Mouse (Mus musculus) hindbrain, postnatal 0 days (tissue): ENCODE results near the gene Nfkbie. TPM values are rescaled to one million over a fixed set of nuclear protein-coding genes. Genes with fewer than 3 reads are reported as not detected.

Experiments
- ATAC-seq: fragments of 200-750 bp; cut with Nextera tagmentation; 2 replicates; pipeline ENCODE4 v1.8.0; 2017; ENCODE audit warnings: mild to moderate bottlenecking, moderate TSS enrichment, moderate library complexity
- DNase-seq: peaks from one replicate; pipeline ENCODE4 v3.0.0-alpha.2; 2015; ENCODE audit warnings: low spot score
- H3K27ac ChIP-seq: fragments of 300-500 bp; sonication (generic); 2 replicates; pipeline ENCODE4 v1.5.1; 2014; ENCODE audit warnings: mild to moderate bottlenecking
- H3K27me3 ChIP-seq: fragments of 300-500 bp; sonication (generic); 2 replicates; pipeline ENCODE4 v1.6.1; 2014; ENCODE audit warnings: low read length, mixed read lengths; ENCODE audit not compliant: insufficient read depth
- H3K36me3 ChIP-seq: fragments of 300-500 bp; sonication (generic); 2 replicates; pipeline ENCODE4 v1.6.1; 2014; ENCODE audit warnings: low read length, mixed read lengths; ENCODE audit not compliant: insufficient read depth
- H3K4me1 ChIP-seq: fragments of 300-500 bp; sonication (generic); 2 replicates; pipeline ENCODE4 v1.6.1; 2014; ENCODE audit warnings: antibody characterized with exemption, low read length, mixed read lengths; ENCODE audit not compliant: insufficient read depth
- H3K4me2 ChIP-seq: fragments of 300-500 bp; sonication (generic); 2 replicates; pipeline ENCODE4 v1.6.1; 2014; ENCODE audit warnings: low read depth, mild to moderate bottlenecking, low read length, moderate library complexity, mixed read lengths
- H3K4me3 ChIP-seq: fragments of 300-500 bp; sonication (generic); 2 replicates; pipeline ENCODE4 v1.5.1; 2014; ENCODE audit warnings: low read length
- H3K9ac ChIP-seq: fragments of 300-500 bp; sonication (generic); replicated peaks from 2 replicates; pipeline ENCODE4 v1.6.1; 2014; ENCODE audit warnings: mild to moderate bottlenecking, low read length, moderate library complexity, mixed read lengths
- H3K9me3 ChIP-seq: fragments of 300-500 bp; sonication (generic); 2 replicates; pipeline ENCODE4 v1.6.1; 2016; ENCODE audit warnings: low read length, mixed read lengths
- CTCF ChIP-seq: IDR thresholded peaks from 2 replicates; pipeline ENCODE4 v1.5.1; 2016; ENCODE audit warnings: antibody characterized with exemption, control low read depth, low read depth
- WGBS: fragments of 180-500 bp; shearing (Covaris S2); extraction: QIAGEN DNeasy Blood & Tissue Kit; methylation state at CpG from one replicate; pipeline ENCODE4 v1.1.7; 2014; 5-methylcytosine and 5-hydroxymethylcytosine counted together
- polyA plus RNA-seq: library from polyadenylated mRNA; unstranded; fragments of >200 nt; fragmentation: Nextera tagmentation; extraction: Ambion mirVana; gene quantifications from 2 replicates; pipeline ENCODE4 v1.2.1, GENCODE M21; 2015
- total RNA-seq: library from RNA; depleted of rRNA; stranded (reverse); fragments of >200 nt; gene quantifications from 2 replicates; pipeline ENCODE4 v1.2.3, GENCODE M21; 2014; rRNA removed

Gene Nfkbie
- total and polyA plus RNA-seq, 2 experiments from 2014 or later = 5.2 to 7.7 TPM

GRCm38 (mm10) chr17:45602984-45603383, 47.5 kb downstream of the Nfkbie start:
- no peak overlapping the region for H3K9ac ChIP-seq
- no peak overlapping the region for H3K27ac ChIP-seq
- DNase-seq (no peak), ATAC-seq (no peak)
- H3K4me1 ChIP-seq = peaks cover 6% of the 10 kb centered on the region; the same call in 1 of the 2 replicates
- no peaks in the 10 kb centered on the region for H3K9me3 ChIP-seq
- no peak overlapping the region for H3K4me2 ChIP-seq
- no peaks in the 10 kb centered on the region for H3K27me3 ChIP-seq
- H3K36me3 ChIP-seq = no peaks in the 10 kb centered on the region
- 79% methylated on average over 3 of the region's 3 CpGs for WGBS
- no peak for TF ChIP-seq CTCF
- H3K4me3 ChIP-seq = no peak overlapping the region

- Histone ChIP-seq H3K27me3 (no peaks in the 10 kb centered on the region), H3K4me2 (no peak overlapping the region), H3K4me3 (no peak overlapping the region), H3K9me3 (no peaks in the 10 kb centered on the region), H3K27ac (no peak overlapping the region), H3K4me1 (no peaks in the 10 kb centered on the region), H3K36me3 (no peaks in the 10 kb centered on the region), H3K9ac (no peak overlapping the region)
- DNase-seq (no peak), ATAC-seq (no peak)
- 78% methylated on average over 15 of the region's 15 CpGs for WGBS
- no peak for TF ChIP-seq CTCF
These were observed 51.7 kb downstream of the Nfkbie start for GRCm38 (mm10) chr17:45606992-45607879.

DNA sequence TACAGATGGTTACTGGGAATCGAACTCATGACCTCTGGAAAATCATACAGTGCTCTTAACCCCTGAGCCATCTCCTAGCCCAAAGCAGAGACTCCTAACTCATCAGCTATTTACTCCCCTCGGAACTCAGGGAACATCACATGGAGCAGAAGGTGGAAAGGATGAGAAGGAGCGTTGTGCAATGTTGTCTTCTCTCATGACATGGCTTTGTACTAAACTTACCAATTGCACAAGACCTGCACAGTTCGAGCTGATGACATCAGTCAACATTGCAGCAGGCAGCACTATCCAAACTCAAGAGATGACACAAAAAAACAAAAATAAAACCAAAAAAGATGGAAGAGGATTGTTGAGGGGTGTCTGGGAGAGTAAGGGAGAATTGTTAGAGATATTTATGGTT, 52.9 kb downstream of the Nfkbie start:
- H3K9me3 ChIP-seq = no peaks in the 10 kb centered on the region
- ATAC-seq = no peak
- H3K4me1 ChIP-seq = no peaks in the 10 kb centered on the region
- no peak overlapping the region for H3K4me2 ChIP-seq
- no peaks in the 10 kb centered on the region for H3K36me3 ChIP-seq
- no peak overlapping the region for H3K9ac ChIP-seq
- no peak for TF ChIP-seq CTCF
- no peak overlapping the region for H3K4me3 ChIP-seq
- H3K27me3 ChIP-seq = no peaks in the 10 kb centered on the region
- 92% methylated on average over 4 of the region's 4 CpGs for WGBS
- DNase-seq = no peak
- no peak overlapping the region for H3K27ac ChIP-seq

GRCm38 (mm10) chr17:45610144-45610866, 54.8 kb downstream of the Nfkbie start:
- no peak overlapping the region for H3K4me3 ChIP-seq
- no peak overlapping the region for H3K9ac ChIP-seq
- WGBS = 25% methylated on average over 5 of the region's 5 CpGs
- H3K27ac ChIP-seq = no peak overlapping the region
- H3K36me3 ChIP-seq = no peaks in the 10 kb centered on the region
- H3K4me2 ChIP-seq = no peak overlapping the region
- DNase-seq = no peak
- no peaks in the 10 kb centered on the region for H3K27me3 ChIP-seq
- no peak for ATAC-seq
- TF ChIP-seq CTCF = no peak
- no peaks in the 10 kb centered on the region for H3K4me1 ChIP-seq
- no peaks in the 10 kb centered on the region for H3K9me3 ChIP-seq

DNA sequence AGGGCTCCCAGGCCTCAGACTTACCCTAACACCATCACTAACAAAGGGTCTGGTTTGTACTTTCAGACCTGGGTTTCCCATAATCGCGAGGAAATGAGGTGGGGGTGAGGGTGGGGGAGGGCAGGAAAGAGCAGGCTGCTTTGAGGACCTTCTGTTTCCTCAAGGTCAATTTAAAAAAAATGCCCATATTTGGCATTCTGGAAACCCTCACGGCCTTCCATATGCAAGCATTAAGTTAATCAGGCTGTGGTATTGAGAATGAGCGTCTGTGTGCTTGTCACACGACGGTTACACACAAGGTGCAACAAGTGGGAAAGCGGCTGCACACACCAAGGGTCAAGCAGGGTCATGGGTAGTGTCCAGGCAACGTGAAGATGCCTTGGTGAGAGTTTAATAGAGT, 56.5 kb downstream of the Nfkbie start:
- no peak overlapping the region for H3K27ac ChIP-seq
- WGBS = 80% methylated on average over 8 of the region's 8 CpGs

More for the DNA sequence above, 56.5 kb downstream of the Nfkbie start:
- ATAC-seq = no peak
- H3K4me2 ChIP-seq = no peak overlapping the region
- no peak overlapping the region for H3K4me3 ChIP-seq
- H3K27me3 ChIP-seq = no peaks in the 10 kb centered on the region
- no peak for TF ChIP-seq CTCF
- no peaks in the 10 kb centered on the region for H3K9me3 ChIP-seq
- no peaks in the 10 kb centered on the region for H3K4me1 ChIP-seq
- H3K9ac ChIP-seq = no peak overlapping the region
- no peak for DNase-seq
- H3K36me3 ChIP-seq = no peaks in the 10 kb centered on the region

Other genes with a start within 250 kb of the Nfkbie start
- gene Cdc5l, start 122.0 kb upstream of the Nfkbie start, total RNA-seq = 21.5 and 38.1 TPM in 2 replicates
- 54.2 and 57.7 TPM in 2 replicates for gene Cdc5l, start 122.0 kb upstream of the Nfkbie start, polyA plus RNA-seq
- 0.29 and 4.2 TPM in 2 replicates for gene Spats1, start 80.3 kb upstream of the Nfkbie start, total RNA-seq
- gene Spats1, start 80.3 kb upstream of the Nfkbie start, polyA plus RNA-seq = 2.9 and 3.5 TPM in 2 replicates
- gene Aars2, start 48.9 kb upstream of the Nfkbie start, total RNA-seq = 28.5 and 34.5 TPM in 2 replicates
- gene Aars2, start 48.9 kb upstream of the Nfkbie start, polyA plus RNA-seq = 14.2 and 15.7 TPM in 2 replicates
- gene Tcte1, start 32.3 kb upstream of the Nfkbie start, total RNA-seq = 0.58 and 1.5 TPM in 2 replicates
- 3.9 and 4.3 TPM in 2 replicates for gene Tcte1, start 32.3 kb upstream of the Nfkbie start, polyA plus RNA-seq
- gene Tmem151b, start 6.0 kb upstream of the Nfkbie start, total RNA-seq = 107 and 114 TPM in 2 replicates
- 29.5 and 29.8 TPM in 2 replicates for gene Tmem151b, start 6.0 kb upstream of the Nfkbie start, polyA plus RNA-seq
- 105 and 139 TPM in 2 replicates for gene Slc35b2, start 8.2 kb downstream of the Nfkbie start, total RNA-seq
- 90.3 and 94.0 TPM in 2 replicates for gene Slc35b2, start 8.2 kb downstream of the Nfkbie start, polyA plus RNA-seq
- gene Hsp90ab1, start 17.6 kb downstream of the Nfkbie start, total RNA-seq = 982 and 1,365 TPM in 2 replicates
- 1,472 and 1,504 TPM in 2 replicates for gene Hsp90ab1, start 17.6 kb downstream of the Nfkbie start, polyA plus RNA-seq
- 170 and 354 TPM in 2 replicates for gene Slc29a1, start 43.9 kb downstream of the Nfkbie start, total RNA-seq
- 60.6 and 77.6 TPM in 2 replicates for gene Slc29a1, start 43.9 kb downstream of the Nfkbie start, polyA plus RNA-seq
- not detected in 2 replicates for gene Mymx, start 46.4 kb downstream of the Nfkbie start, total RNA-seq
- gene Mymx, start 46.4 kb downstream of the Nfkbie start, polyA plus RNA-seq = not detected in 2 replicates
- 0.42 and 1.8 TPM in 2 replicates for gene Capn11, start 103.6 kb downstream of the Nfkbie start, total RNA-seq
- gene Capn11, start 103.6 kb downstream of the Nfkbie start, polyA plus RNA-seq = 0.14 and 2.0 TPM in 2 replicates
- 41.3 and 58.7 TPM in 2 replicates for gene Mrpl14, start 130.6 kb downstream of the Nfkbie start, total RNA-seq
- 117 and 119 TPM in 2 replicates for gene Mrpl14, start 130.6 kb downstream of the Nfkbie start, polyA plus RNA-seq
- 241 and 252 TPM in 2 replicates for gene Tmem63b, start 131.2 kb downstream of the Nfkbie start, total RNA-seq
- 123 and 139 TPM in 2 replicates for gene Tmem63b, start 131.2 kb downstream of the Nfkbie start, polyA plus RNA-seq
- not detected in 2 replicates for gene 1600014C23Rik, start 178.1 kb downstream of the Nfkbie start, total RNA-seq
- 0.51 and 0.64 TPM in 2 replicates for gene 1600014C23Rik, start 178.1 kb downstream of the Nfkbie start, polyA plus RNA-seq